Mouse (Mus musculus) CD8-positive naive resting alpha-beta T cell, adult 2 months (primary cell): ENCODE data around the gene Atp2b4.

Source experiments
- DNase-seq, 2 experiments: peaks; one replicate each; pipeline ENCODE4 v3.0.0; 2022; ENCODE audit warnings: low read depth in 2 of 2, low spot score in 2 of 2

Gene Atp2b4

GRCm38 (mm10) chr1:133800948-133801393 lies at the start of gene Atp2b4:
Gene Atp2b4, minus strand, starts transcription at chr1:133801041.
- DNase-seq = peak; percentile 69 to 83

GRCm38 (mm10) chr1:133844734-133845133 lies 43.9 kb upstream of the Atp2b4 start:
- no peak for DNase-seq

GRCm38 (mm10) chr1:133843900-133844299 lies 43.1 kb upstream of the Atp2b4 start:
- no peak for DNase-seq

- DNase-seq = no peak
Measured at GRCm38 (mm10) chr1:133843370-133843769, 42.5 kb upstream of the Atp2b4 start.

- peak; percentile 40 to 51 for DNase-seq
Measured at GRCm38 (mm10) chr1:133842074-133842725, 41.4 kb upstream of the Atp2b4 start.

GRCm38 (mm10) chr1:133841171-133841926 lies 40.5 kb upstream of the Atp2b4 start:
- DNase-seq = no peak

- no peak for DNase-seq
Measured at GRCm38 (mm10) chr1:133840530-133840929, 39.7 kb upstream of the Atp2b4 start.

- DNase-seq = no peak
Measured at GRCm38 (mm10) chr1:133834309-133834708, 33.5 kb upstream of the Atp2b4 start.

GRCm38 (mm10) chr1:133832781-133833180 lies 31.9 kb upstream of the Atp2b4 start:
- no peak for DNase-seq

GRCm38 (mm10) chr1:133826193-133826592 lies 25.4 kb upstream of the Atp2b4 start:
- no peak for DNase-seq

GRCm38 (mm10) chr1:133825543-133825942 lies 24.7 kb upstream of the Atp2b4 start:
- no peak for DNase-seq

- no peak for DNase-seq
Measured at GRCm38 (mm10) chr1:133825140-133825539, 24.3 kb upstream of the Atp2b4 start.

- DNase-seq = peak in 1 of 2 experiments; percentile 28
Measured at GRCm38 (mm10) chr1:133821144-133821543, 20.3 kb upstream of the Atp2b4 start.

- DNase-seq = no peak
Measured at GRCm38 (mm10) chr1:133820100-133820499, 19.3 kb upstream of the Atp2b4 start.

GRCm38 (mm10) chr1:133818531-133818930 lies 17.7 kb upstream of the Atp2b4 start:
- no peak for DNase-seq

- DNase-seq = peak; percentile 23 to 41
Measured at GRCm38 (mm10) chr1:133815747-133816491, 15.1 kb upstream of the Atp2b4 start.

- no peak for DNase-seq
Measured at GRCm38 (mm10) chr1:133809376-133809775, 8.5 kb upstream of the Atp2b4 start.

- DNase-seq = no peak
Measured at GRCm38 (mm10) chr1:133808020-133808419, 7.2 kb upstream of the Atp2b4 start.

- DNase-seq = no peak
Measured at GRCm38 (mm10) chr1:133801743-133802142, 902 bp upstream of the Atp2b4 start.

GRCm38 (mm10) chr1:133800512-133800911 lies 329 bp downstream of the Atp2b4 start:
- no peak for DNase-seq

- no peak for DNase-seq
Measured at GRCm38 (mm10) chr1:133799686-133800445, 975 bp downstream of the Atp2b4 start.
